Mouse (Mus musculus): Measurements from ENCODE around the gene Gm49378.

- no peak for TF ChIP-seq CTCF (IDR thresholded peaks at IDR 0.05; ENCODE audit: low read depth, low read length)
- no peak for TF ChIP-seq GATA1 (IDR thresholded peaks at IDR 0.05; ENCODE audit: borderline replicate concordance, low read length)
- no peak for TF ChIP-seq POLR2AphosphoS5 (IDR thresholded peaks at IDR 0.05; ENCODE audit: insufficient replicate concordance, low read depth, low read length)
- TF ChIP-seq TAL1 (conservative IDR thresholded peaks at IDR 0.05; ENCODE audit: low read depth, low read length), result no peak
- no peak for TF ChIP-seq GATA2 (IDR thresholded peaks at IDR 0.05; ENCODE audit: borderline replicate concordance, low read depth, low read length)
Measured at GRCm38 (mm10) chr14:55671486-55671832, 33.8 kb upstream of the Gm49378 start.
